Mouse (Mus musculus): Measurements from ENCODE around the gene B4galnt2. TPM values are rescaled to one million over a fixed set of nuclear protein-coding genes. Genes with fewer than 3 reads are reported as not detected.
A peak's percentile ranks its signal among the peaks of the same experiment; 100 is the strongest.
"Not testable (repeated sequence)": the region's sequence is repeated elsewhere in the genome, so short reads cannot be mapped to it uniquely, and the experiment has no call there.

The B4galnt2 gene
- total RNA-seq (2022), result not detected

DNA sequence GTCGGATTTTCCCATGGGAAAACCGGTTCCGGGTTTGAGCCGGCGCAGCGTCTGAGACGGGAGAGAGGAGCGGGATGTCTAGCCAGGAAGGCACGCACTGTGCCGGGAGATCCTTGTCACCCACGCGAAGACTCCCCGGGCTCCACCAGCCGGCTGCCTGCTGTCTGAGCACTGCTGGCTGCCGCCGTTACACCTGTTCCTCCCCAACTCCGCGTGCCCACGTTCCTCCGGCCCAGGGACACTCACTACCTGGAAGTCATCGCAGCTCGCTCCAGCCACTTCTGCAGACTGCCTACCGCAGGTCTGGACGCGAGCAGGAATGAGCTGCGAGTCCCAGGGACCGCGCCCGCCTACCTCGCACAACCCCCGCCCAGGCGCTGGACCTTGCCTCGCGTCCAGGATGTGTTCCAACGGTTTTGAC is at the start of gene B4galnt2:
B4galnt2 (minus strand) TSS at position 321 of the 421 bp plus-strand sequence.
- DNase-seq (ENCODE audit: low spot score in 2 of 2), result peak; percentile 2 to 8

- no peak for DNase-seq (ENCODE audit: low spot score in 2 of 2)
Observed at GRCm38 (mm10) chr11:95963304-95963703, 48.6 kb upstream of the B4galnt2 start.

DNA sequence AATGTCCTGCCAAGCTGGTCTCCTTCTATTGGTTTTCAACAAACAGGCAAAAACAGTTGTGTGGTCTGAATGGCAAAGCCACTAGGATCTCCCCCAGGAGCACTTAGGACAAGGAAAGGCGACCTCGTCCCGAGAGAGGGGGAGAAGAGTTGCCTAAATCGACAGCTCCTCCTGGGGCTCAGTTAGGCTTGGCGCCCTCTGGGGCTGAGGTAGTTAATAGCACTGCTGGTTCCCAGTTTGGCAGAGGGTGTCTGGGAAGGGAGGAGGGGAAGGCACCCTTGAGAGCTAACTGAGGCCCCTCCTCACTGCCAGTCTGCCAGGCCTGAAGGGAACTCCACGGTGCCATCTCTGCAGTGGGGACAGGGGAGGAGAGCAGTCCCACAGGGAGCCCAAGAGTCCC is 44.5 kb upstream of the B4galnt2 start:
- DNase-seq (ENCODE audit: low spot score in 2 of 2), result no peak

DNA sequence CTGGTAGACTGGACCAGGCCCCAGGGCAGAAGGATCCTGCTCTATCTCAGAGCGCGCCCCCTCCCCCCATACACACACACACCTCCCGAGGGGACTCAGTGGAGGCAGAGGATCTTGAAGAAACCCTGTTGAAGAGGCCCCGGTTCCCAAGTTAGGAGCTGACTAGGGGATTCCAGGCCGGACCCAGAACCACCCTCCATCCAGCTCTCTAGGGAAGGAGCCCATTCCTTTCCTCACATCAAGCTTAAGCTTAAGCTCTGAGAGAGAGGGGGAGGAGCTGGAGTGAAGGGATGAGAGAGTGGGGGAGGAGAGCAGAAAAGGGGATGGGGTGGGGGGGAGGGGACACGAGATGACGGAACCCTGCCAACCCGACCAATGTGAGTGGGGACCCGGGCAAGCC is 43.6 kb upstream of the B4galnt2 start:
- DNase-seq (ENCODE audit: low spot score in 2 of 2), result no peak

- no peak for DNase-seq (ENCODE audit: low spot score in 2 of 2)
Observed at GRCm38 (mm10) chr11:95957407-95957806, 42.7 kb upstream of the B4galnt2 start.

DNA sequence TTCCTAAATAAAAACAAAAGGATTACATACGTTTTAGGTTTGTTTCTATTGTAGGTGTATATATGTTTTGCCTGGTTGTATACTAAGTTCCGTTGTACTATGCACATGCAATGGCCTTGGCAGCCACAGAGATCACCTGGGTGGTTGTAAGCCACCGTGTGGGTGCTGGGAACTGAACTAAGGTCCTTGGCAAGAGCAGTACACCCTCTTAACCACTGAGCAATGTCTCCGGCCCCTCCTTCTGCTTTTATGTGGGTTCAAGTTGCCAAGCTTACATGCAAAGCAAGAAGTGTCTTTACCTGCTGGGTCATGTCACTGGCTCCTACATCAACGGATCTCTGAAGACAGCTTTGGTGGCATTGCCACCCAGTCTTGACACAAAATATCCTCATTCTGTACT is 38.6 kb upstream of the B4galnt2 start:
- no peak for DNase-seq (ENCODE audit: low spot score in 2 of 2)

DNA sequence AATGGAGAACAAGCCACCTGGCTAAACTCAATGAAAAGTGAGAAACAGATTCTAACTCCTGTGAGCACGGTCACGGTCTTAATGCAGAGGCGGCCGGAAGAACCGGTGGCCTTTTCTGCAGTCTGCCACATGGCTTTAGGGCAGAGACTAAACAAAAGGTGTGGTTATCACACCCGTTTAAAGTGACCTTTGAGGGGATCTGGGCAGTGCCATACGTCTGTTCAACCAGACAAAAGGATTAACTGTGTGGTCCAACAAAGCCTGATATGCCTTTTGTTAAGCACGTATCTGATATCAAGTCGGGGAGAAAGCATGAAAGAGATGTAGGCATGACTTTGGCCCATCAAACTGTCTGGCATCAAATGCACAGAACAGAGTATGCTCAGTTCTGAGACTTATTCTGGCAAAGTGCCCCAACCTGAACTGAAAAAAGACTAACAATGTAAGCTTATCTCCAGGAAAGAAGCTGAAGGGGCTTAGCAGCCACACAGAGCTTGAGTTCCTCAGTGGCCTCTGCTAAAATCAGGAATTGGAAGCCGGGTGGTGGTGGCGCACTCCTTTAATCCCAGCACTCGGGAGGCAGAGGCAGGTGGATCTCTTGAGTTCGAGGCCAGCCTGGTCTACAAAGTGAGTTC is 31.3 kb upstream of the B4galnt2 start:
- DNase-seq (ENCODE audit: low spot score in 2 of 2), result no peak

GRCm38 (mm10) chr11:95939828-95940507 is 25.3 kb upstream of the B4galnt2 start:
- DNase-seq (ENCODE audit: low spot score in 2 of 2), result no peak

GRCm38 (mm10) chr11:95936409-95936808 is 21.7 kb upstream of the B4galnt2 start:
- DNase-seq (ENCODE audit: low spot score in 2 of 2), result no peak

DNA sequence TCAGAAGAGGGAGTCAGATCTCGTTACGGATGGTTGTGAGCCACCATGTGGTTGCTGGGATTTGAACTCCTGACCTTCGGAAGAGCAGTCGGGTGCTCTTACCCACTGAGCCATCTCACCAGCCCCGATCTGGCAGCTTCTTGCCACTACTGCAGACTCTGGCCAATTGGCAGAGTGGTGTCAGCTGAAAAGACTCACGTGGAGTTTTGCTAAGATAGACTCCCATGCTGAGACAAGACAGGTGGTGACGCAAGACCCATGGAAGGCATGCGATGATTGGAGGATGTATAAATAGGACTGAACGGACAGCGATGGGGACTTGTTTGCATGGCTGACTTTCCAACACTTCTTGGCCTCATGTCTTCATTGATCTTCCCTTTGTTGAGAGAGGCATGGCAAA is 17.5 kb upstream of the B4galnt2 start:
- not testable (repeated sequence) for DNase-seq (ENCODE audit: low spot score in 2 of 2)

DNA sequence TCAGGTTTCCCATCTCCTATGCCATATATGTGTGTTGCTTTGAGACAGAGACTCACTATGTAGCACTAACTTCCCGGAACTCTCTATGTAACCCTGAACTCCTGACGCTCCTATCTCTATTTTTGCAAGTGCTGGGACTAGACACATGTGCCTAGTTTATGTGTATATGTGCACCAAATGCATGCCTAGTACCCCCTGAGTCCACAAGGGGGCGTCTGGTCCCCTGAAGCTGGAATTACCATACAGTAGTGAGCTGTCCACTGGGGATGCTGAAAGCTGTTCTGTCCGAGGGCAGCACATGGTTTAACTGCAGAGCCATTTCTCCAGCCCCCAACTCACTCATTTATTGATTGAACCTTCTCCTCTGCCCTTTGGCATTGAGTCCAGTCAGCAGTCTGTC is 11.7 kb upstream of the B4galnt2 start:
- no peak for DNase-seq (ENCODE audit: low spot score in 2 of 2)

GRCm38 (mm10) chr11:95925976-95926375 is 11.3 kb upstream of the B4galnt2 start:
- no peak for DNase-seq (ENCODE audit: low spot score in 2 of 2)

- DNase-seq (ENCODE audit: low spot score in 2 of 2), result no peak
Observed at GRCm38 (mm10) chr11:95924215-95924614, 9.5 kb upstream of the B4galnt2 start.

DNA sequence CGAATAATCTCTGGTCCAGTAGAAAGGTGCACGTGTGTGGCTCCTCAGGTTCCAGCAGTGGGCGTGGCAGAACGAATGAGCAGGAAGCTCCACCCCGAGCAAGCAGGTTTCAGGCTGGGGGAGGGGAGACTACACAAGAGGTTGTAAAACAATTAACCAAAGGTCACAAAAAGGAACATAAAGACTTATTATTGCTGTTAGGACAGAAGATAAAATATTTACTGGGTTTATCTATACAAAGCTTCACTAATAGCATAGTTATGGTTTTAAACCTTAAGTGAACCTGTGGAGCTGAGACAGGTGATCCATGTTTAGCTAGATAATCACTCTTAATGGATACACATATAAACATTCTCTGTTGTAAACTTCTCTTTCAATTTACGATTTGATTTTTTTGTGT is 8.8 kb upstream of the B4galnt2 start:
- DNase-seq (ENCODE audit: low spot score in 2 of 2), result not testable (repeated sequence)

- no peak for DNase-seq (ENCODE audit: low spot score in 2 of 2)
Observed at GRCm38 (mm10) chr11:95921991-95922621, 7.4 kb upstream of the B4galnt2 start.

DNA sequence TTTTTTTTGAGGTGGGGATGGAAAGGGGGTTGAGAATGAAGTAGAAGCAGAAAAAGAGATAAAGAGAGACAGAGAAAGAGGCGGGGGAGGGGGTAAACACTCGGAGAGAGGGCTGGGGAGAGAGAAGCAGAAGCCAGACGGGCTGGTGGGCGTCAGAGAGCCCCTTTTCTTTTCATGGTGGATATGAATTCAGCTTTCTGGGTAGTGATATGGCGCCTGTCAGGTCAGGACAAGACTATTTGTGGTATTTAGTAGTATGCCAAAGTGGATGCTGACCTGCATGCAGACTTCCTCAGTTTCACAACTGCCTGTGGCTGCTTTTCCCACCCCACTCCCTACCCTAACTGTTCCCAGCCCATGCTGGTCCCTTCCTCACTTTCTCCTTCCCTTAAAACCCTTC is 1.7 kb upstream of the B4galnt2 start:
- no peak for DNase-seq (ENCODE audit: low spot score in 2 of 2)

DNA sequence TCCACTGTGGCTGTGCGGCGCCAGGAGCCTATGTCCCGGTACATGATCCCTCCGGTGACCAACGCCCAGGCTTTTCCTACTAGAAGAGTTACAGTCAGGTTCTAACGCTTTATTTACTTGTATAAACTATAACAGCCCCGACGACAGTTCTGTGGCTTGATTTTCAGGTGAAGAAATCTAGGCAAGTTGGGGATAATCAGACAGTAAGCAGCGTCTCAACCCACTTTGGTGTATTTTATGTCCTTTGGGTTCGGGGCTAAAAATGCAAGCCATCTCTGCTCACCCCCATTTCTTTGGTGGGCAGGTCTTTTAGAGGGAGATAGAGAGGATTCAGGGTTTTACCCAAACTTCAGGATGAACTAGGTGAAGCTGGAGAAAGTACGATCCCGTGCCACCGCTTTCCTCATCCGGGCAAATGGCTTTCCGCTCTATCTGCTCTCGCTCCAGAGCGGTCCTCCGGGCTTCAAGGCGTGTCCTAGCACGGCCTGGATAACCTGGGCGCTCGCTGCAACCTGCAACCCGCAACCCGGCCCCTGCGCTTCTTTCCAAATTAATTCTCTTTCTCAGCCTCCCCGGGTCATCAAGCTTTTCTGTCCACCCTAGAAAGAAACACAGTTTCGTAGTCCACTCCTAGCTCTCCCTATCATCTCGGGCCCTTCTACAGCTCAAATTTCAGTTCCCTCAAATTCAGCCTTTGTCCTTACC is 467 bp upstream of the B4galnt2 start:
- DNase-seq (ENCODE audit: low spot score in 2 of 2), result no peak

- DNase-seq (ENCODE audit: low spot score in 2 of 2), result no peak
Observed at GRCm38 (mm10) chr11:95913959-95914566, 628 bp downstream of the B4galnt2 start.

DNA sequence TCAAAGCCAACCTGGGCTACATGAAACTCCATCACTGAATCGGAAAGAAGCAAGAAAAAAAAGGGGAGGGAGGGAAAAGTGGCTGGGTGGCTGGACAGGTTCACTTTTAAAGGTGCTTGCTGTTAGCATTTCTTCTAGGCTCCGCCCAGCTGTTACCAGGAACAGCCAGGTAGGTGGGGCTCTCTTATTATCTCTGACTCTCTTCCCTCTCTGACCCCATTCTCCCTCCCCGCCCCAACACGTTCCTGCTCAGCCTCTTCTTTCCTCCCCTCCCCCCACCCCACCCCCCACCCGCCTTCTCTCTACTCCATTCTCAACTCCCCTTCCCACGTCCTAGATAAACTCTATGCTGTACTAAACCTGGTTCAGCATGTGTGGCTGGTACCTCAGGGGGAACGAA is 3.1 kb downstream of the B4galnt2 start:
- no peak for DNase-seq (ENCODE audit: low spot score in 2 of 2)

GRCm38 (mm10) chr11:95907805-95908524 is 6.7 kb downstream of the B4galnt2 start:
- no peak for DNase-seq (ENCODE audit: low spot score in 2 of 2)

GRCm38 (mm10) chr11:95904290-95904689 is 10.4 kb downstream of the B4galnt2 start:
- DNase-seq (ENCODE audit: low spot score in 2 of 2), result no peak

Data from layer of hippocampus, adult 8-10 months (tissue).